Comparison of ENCODE assay signal across 14 mouse cellular contexts in the genomic region with DNA sequence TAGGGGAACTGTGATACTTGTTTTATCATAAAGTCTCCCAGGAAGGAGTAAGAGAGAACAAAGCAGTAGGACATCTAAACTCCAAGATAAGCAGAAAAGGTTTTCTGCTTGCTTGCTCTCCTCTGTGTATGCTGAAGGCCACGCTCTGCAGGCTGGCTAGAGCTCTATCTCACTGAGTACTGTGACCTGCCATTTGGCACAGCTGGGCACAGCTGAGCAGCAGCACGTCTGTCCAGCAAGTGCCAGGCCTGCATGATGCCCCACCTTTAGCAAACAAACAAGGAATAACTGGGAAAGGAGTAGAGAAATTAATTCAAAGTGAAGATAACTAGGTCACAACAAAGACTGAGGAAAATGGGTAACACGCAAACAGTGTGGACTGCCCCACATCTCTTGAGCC.
"Had no signal": no experiment of that assay in that cellular context is flagged by ENCODE, and none has a peak within 500 bp of the region (broad histone marks: within the 10 kb centered on the region; RNA-seq: fewer than 3 reads in every experiment).

No protein-coding gene starts in this region.

- H3K27ac ChIP-seq: limb, embryonic 12.5 days; liver, embryonic 15.5 days; midbrain, embryonic 10.5 days; stomach, postnatal 0 days had no signal

- H3K9me3 ChIP-seq: limb, embryonic 12.5 days; liver, embryonic 15.5 days; midbrain, embryonic 10.5 days had no signal

- H3K4me3 ChIP-seq: limb, embryonic 12.5 days; liver, embryonic 15.5 days; midbrain, embryonic 10.5 days; myocyte had no signal

- H3K4me2 ChIP-seq: limb, embryonic 12.5 days; liver, embryonic 15.5 days had no signal

- DNase-seq: kidney, postnatal 36 days; layer of hippocampus, adult 9-11 months; layer of hippocampus, postnatal 36 days; liver; lung, adult 2 months; lung, postnatal 36 days; midbrain, embryonic 14.5 days; thymus, postnatal 4 days had no signal

- ATAC-seq: lung, postnatal 0 days had no signal

- H3K27me3 ChIP-seq: limb, embryonic 12.5 days; liver, embryonic 15.5 days had no signal

- H3K9ac ChIP-seq: limb, embryonic 12.5 days; liver, embryonic 15.5 days had no signal
